ENCODE assay signal across 14 mouse cellular contexts in genomic region chr6:43424978-43425377, GRCm38 (mm10).
DNase-seq lines count a peak whose midpoint lies in the region; ATAC-seq and TF ChIP-seq lines count a peak whose summit lies in the region.
"Had no signal": no experiment of that assay in that cellular context is flagged by ENCODE, and none has a peak within 500 bp of the region (broad histone marks: within the 10 kb centered on the region; RNA-seq: fewer than 3 reads in every experiment).

No protein-coding gene starts in this region.

- H3K4me1 ChIP-seq in kidney, embryonic 14.5 days (ENCODE audit: control insufficient read depth, insufficient read depth, low read length), result no peaks in the 10 kb centered on the region
- H3K4me1 ChIP-seq in MEL (ENCODE audit: control insufficient read depth in 1 of 2, insufficient read depth in 2 of 2, low read length in 2 of 2), result no peaks in the 10 kb centered on the region
- H3K4me1 ChIP-seq in forebrain, embryonic 13.5 days, result no peaks in the 10 kb centered on the region
- H3K4me1 ChIP-seq: embryonic facial prominence, embryonic 15.5 days; forebrain, embryonic 15.5 days; hindbrain, embryonic 10.5 days had no signal

- H3K36me3 ChIP-seq in kidney, embryonic 14.5 days (ENCODE audit: control insufficient read depth, insufficient read depth, low read length), result no peaks in the 10 kb centered on the region
- H3K36me3 ChIP-seq in MEL (ENCODE audit: control insufficient read depth in 1 of 2, insufficient read depth in 2 of 2, low read length in 2 of 2), result no peaks in the 10 kb centered on the region
- H3K36me3 ChIP-seq in forebrain, embryonic 13.5 days (ENCODE audit: poor library complexity, severe bottlenecking), result no peaks in the 10 kb centered on the region
- H3K36me3 ChIP-seq: embryonic facial prominence, embryonic 15.5 days; forebrain, embryonic 15.5 days; G1E; hindbrain, embryonic 10.5 days had no signal

- no peak for TF ChIP-seq EP300 in MEL (IDR thresholded peaks at IDR 0.05; ENCODE audit: low read depth in 1 of 2, low read length in 2 of 2)

- 49% methylated on average over 4 of the region's 4 CpGs for WGBS in kidney, embryonic 14.5 days
- WGBS in forebrain, embryonic 13.5 days, result 47% methylated on average over 4 of the region's 4 CpGs

- TF ChIP-seq RAD21 in MEL (IDR thresholded peaks at IDR 0.05; ENCODE audit: low read depth, low read length), result peak; percentile 24

- no peaks in the 10 kb centered on the region for H3K9me3 ChIP-seq in kidney, embryonic 14.5 days (ENCODE audit: control insufficient read depth, low read length)
- H3K9me3 ChIP-seq in MEL (replicated peaks; ENCODE audit: insufficient read depth, low read length), result no peaks in the 10 kb centered on the region
- no peaks in the 10 kb centered on the region for H3K9me3 ChIP-seq in forebrain, embryonic 13.5 days (replicated peaks)
- H3K9me3 ChIP-seq: embryonic facial prominence, embryonic 15.5 days; forebrain, embryonic 15.5 days; G1E; hindbrain, embryonic 10.5 days had no signal

- H3K27ac ChIP-seq in kidney, embryonic 14.5 days (ENCODE audit: low read depth, low read length), result no peak overlapping the region
- no peak overlapping the region for H3K27ac ChIP-seq in MEL (ENCODE audit: control insufficient read depth, low read depth, low read length)
- H3K27ac ChIP-seq in forebrain, embryonic 13.5 days, result no peak overlapping the region
- H3K27ac ChIP-seq: embryonic facial prominence, embryonic 15.5 days; forebrain, embryonic 15.5 days; hindbrain, embryonic 10.5 days had no signal

- no peak overlapping the region for H3K4me2 ChIP-seq in kidney, embryonic 14.5 days (replicated peaks; ENCODE audit: low read depth, low read length)
- H3K4me2 ChIP-seq in forebrain, embryonic 13.5 days, result no peak overlapping the region
- H3K4me2 ChIP-seq: embryonic facial prominence, embryonic 15.5 days; forebrain, embryonic 15.5 days had no signal

- no peaks in the 10 kb centered on the region for H3K27me3 ChIP-seq in kidney, embryonic 14.5 days (ENCODE audit: control insufficient read depth, insufficient read depth, low read length)
- no peaks in the 10 kb centered on the region for H3K27me3 ChIP-seq in MEL (ENCODE audit: control insufficient read depth in 1 of 2, insufficient read depth in 2 of 2, low read length in 2 of 2)
- no peaks in the 10 kb centered on the region for H3K27me3 ChIP-seq in forebrain, embryonic 13.5 days
- H3K27me3 ChIP-seq: embryonic facial prominence, embryonic 15.5 days; forebrain, embryonic 15.5 days had no signal

- H3K79me2 ChIP-seq in MEL (ENCODE audit: control insufficient read depth, insufficient read depth, low read length, poor library complexity), result no peaks in the 10 kb centered on the region

- H3K9ac ChIP-seq in kidney, embryonic 14.5 days (ENCODE audit: low read depth, low read length), result no peak overlapping the region
- no peak overlapping the region for H3K9ac ChIP-seq in MEL (ENCODE audit: control insufficient read depth, low read depth, low read length, poor library complexity, severe bottlenecking)
- H3K9ac ChIP-seq in forebrain, embryonic 13.5 days, result no peak overlapping the region
- H3K9ac ChIP-seq: embryonic facial prominence, embryonic 15.5 days; forebrain, embryonic 15.5 days had no signal

- no peak overlapping the region for H3K4me3 ChIP-seq in kidney, embryonic 14.5 days (ENCODE audit: low read length)
- H3K4me3 ChIP-seq in MEL (ENCODE audit: control insufficient read depth in 1 of 2, insufficient read depth in 1 of 2, low read depth in 2 of 2, low read length in 2 of 2), result no peak overlapping the region
- no peak overlapping the region for H3K4me3 ChIP-seq in forebrain, embryonic 13.5 days
- H3K4me3 ChIP-seq: embryonic facial prominence, embryonic 15.5 days; forebrain, embryonic 15.5 days; hindbrain, embryonic 10.5 days had no signal

- DNase-seq in frontal cortex, adult 2 months (ENCODE audit: extremely low spot score in 1 of 2, low spot score in 1 of 2), result no peak
- DNase-seq in kidney, postnatal 4 days, result peak; percentile 7 to 13
- DNase-seq in 416B (ENCODE audit: low read depth), result peak; percentile 44
- DNase-seq in MEL (ENCODE audit: low read depth, low spot score), result peak; percentile 23
- DNase-seq: cerebellum, adult 11 months; spleen, adult 18-20 months had no signal

- no peak for TF ChIP-seq POLR2A in MEL (IDR thresholded peaks at IDR 0.05; ENCODE audit: control insufficient read depth in 1 of 2, insufficient read depth in 1 of 2, low read depth in 1 of 2, low read length in 2 of 2, poor library complexity in 1 of 2)

- 0 out of 2 replicates have a peak, but pooled peaks have one; percentile 40 for ATAC-seq in frontal cortex, adult (ENCODE audit: low TSS enrichment)
- no peak for ATAC-seq in kidney, embryonic 14.5 days (ENCODE audit: low FRiP score, low TSS enrichment)
- ATAC-seq in forebrain, embryonic 13.5 days, result no peak
- ATAC-seq in megakaryocyte, adult 5-6 weeks (ENCODE audit: poor library complexity, severe bottlenecking), result no peak
- ATAC-seq: forebrain, embryonic 15.5 days had no signal

- peak; percentile 4 to 39 (median 35); a peak in 4 of 6 replicates for TF ChIP-seq CTCF in MEL (IDR thresholded peaks at IDR 0.05 in 2 of 3, conservative IDR thresholded peaks at IDR 0.05 in 1 of 3; ENCODE audit: control insufficient read depth in 1 of 3, insufficient read depth in 1 of 3, low read depth in 2 of 3, low read length in 3 of 3, poor library complexity in 1 of 3, severe bottlenecking in 1 of 3)

TF ChIP-seq in MEL, 35 proteins besides CTCF, POLR2A, EP300 and RAD21:
- TF ChIP-seq GABPA (IDR thresholded peaks at IDR 0.05; ENCODE audit: low read depth, low read length) (no peak), JUND (IDR thresholded peaks at IDR 0.05; ENCODE audit: low read depth, low read length) (no peak), E2F4 (IDR thresholded peaks at IDR 0.05; ENCODE audit: borderline replicate concordance, low read depth, low read length) (no peak), TBP (IDR thresholded peaks at IDR 0.05; ENCODE audit: low read depth, low read length) (no peak), MAX (IDR thresholded peaks at IDR 0.05; ENCODE audit: low read length) (no peak), ZNF384 (IDR thresholded peaks at IDR 0.05; ENCODE audit: low read depth, low read length) (no peak), TAL1 (IDR thresholded peaks at IDR 0.05; ENCODE audit: low read length) (no peak), USF1 (IDR thresholded peaks at IDR 0.05; ENCODE audit: low read depth, low read length) (no peak), ELF1 (IDR thresholded peaks at IDR 0.05; ENCODE audit: low read depth, low read length) (no peak), MAZ (IDR thresholded peaks at IDR 0.05; ENCODE audit: low read depth, low read length) (no peak)

Comparison
In these comparisons a context has a peak if more than half of its experiments do, and no peak if none do; other contexts are left out.
1. DNase-seq: peak in kidney, postnatal 4 days (2 of 2), 416B (single experiment) and MEL (single experiment); none in frontal cortex, adult 2 months (0 of 2).